Mouse (Mus musculus) liver, postnatal 0 days (tissue): ENCODE results near the gene Gm6034.

Experiments
- CTCF ChIP-seq: sonication (generic); IDR thresholded peaks from 2 replicates; pipeline ENCODE4 v1.5.1; 2016; ENCODE audit warnings: antibody characterized with exemption, low read depth
- EP300 ChIP-seq: IDR thresholded peaks from 2 replicates; pipeline ENCODE4 v1.6.1; 2016; ENCODE audit warnings: antibody characterized with exemption, low read depth, mild to moderate bottlenecking

- TF ChIP-seq CTCF = no peak
- no peak for TF ChIP-seq EP300
These were observed 51.2 kb downstream of the Gm6034 start for GRCm38 (mm10) chr17:36093936-36094335.
